Mouse (Mus musculus) neural tube, postnatal 0 days (tissue): Measurements from ENCODE around the gene Oas1g. TPM values are rescaled to one million over a fixed set of nuclear protein-coding genes. Genes with fewer than 3 reads are reported as not detected.

Source experiments
- microRNA-seq: library from miRNA; unstranded; fragments of <30 nt; microRNA quantifications from one replicate; pipeline ENCODE4, GENCODE M21; 2016
- polyA plus RNA-seq: library from polyadenylated mRNA; unstranded; fragments of >200 nt; fragmentation: Nextera tagmentation; extraction: Ambion mirVana; gene quantifications from 2 replicates; pipeline ENCODE4 v1.2.1, GENCODE M21; 2015

Oas1g gene
- 0.19 and 0.68 TPM in 2 replicates for polyA plus RNA-seq

GRCm38 (mm10) chr5:120887413-120887812, at the start of gene Oas1g:
Oas1g (minus strand) TSS chr5:120887613.

DNA sequence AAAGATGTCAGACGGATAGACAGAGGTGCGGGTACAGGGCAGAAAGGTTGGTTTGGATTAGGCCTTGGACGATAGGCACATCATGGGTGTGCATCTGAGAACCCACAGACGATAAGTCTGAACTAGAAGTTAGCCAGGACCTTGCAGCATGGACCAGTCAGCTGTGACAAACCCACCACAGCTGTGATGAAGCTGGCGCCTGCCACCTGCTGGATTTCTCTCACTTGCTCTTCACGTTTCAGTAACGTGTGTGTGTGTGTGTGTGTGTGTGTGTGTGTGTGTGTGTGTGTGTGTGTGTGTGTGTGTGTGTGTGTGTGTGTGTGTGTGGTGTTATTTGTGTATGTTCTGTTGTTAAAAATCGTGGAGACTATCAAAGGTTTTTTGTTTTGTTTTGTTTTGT, 26.8 kb upstream of the Oas1g start, which contains the start of gene Oas1d:
Gene Oas1d, plus strand, starts transcription at position 333 of the 400 bp plus-strand sequence.

GRCm38 (mm10) chr5:120906791-120907733, 19.6 kb upstream of the Oas1g start, which contains the start of gene Oas1a:
Oas1a (minus strand) TSS chr5:120907521.

DNA sequence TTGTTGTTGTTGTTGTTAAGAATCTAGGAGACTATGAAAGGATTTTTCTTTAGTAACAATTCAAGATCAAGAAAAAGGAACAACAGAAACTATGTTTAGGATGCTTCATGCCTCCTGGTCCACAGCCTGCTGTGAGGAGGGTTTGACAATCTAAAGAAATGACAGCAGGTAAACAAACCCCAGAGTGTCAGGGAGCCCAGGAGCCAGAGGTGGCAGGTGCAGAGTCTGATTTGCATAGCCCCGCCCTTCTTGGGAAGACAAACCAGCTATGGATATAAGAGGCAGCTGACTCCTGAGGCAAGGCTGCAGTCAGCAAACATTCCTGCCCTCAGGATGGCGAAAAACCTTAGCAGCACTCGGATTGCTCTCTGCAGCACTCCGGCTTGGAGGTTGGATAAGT, 26.3 kb downstream of the Oas1g start, which contains the start of gene Oas1h:
Gene Oas1h, plus strand, starts transcription at position 301 of the 400 bp plus-strand sequence.

GRCm38 (mm10) chr5:120847067-120847466, 40.3 kb downstream of the Oas1g start, which contains the start of gene Oas1f:
Oas1f (plus strand) TSS chr5:120847367.

Small RNAs within 50 kb of the gene (microRNA-seq; reads per million reads assigned to microRNA genes)
- not detected for gene Gm22907

Other genes starting within 250 kb of the Oas1g start
- 1.5 and 2.8 TPM in 2 replicates for gene Rasal1, start 238.8 kb downstream of the Oas1g start, polyA plus RNA-seq
- gene Dtx1, start 175.7 kb downstream of the Oas1g start, polyA plus RNA-seq, result 61.0 and 64.5 TPM in 2 replicates
- gene Oas2, start 137.8 kb downstream of the Oas1g start, polyA plus RNA-seq, result 0.48 and 0.66 TPM in 2 replicates
- gene Oas3, start 110.0 kb downstream of the Oas1g start, polyA plus RNA-seq, result 0.50 and 0.59 TPM in 2 replicates
- gene Oas1e, start 92.1 kb downstream of the Oas1g start, polyA plus RNA-seq, result 0.28 and 0.41 TPM in 2 replicates
- 0.42 and 0.83 TPM in 2 replicates for gene Oas1c, start 75.1 kb downstream of the Oas1g start, polyA plus RNA-seq
- gene Oas1f, start 40.2 kb downstream of the Oas1g start, polyA plus RNA-seq, result not detected in 2 replicates
- not detected in 2 replicates for gene Oas1h, start 26.2 kb downstream of the Oas1g start, polyA plus RNA-seq
- gene Oas1a, start 19.9 kb upstream of the Oas1g start, polyA plus RNA-seq, result 1.9 and 2.8 TPM in 2 replicates
- gene Oas1d, start 26.9 kb upstream of the Oas1g start, polyA plus RNA-seq, result 0.18 and 0.22 TPM in 2 replicates
- 34.4 and 41.8 TPM in 2 replicates for gene Rph3a, start 122.5 kb upstream of the Oas1g start, polyA plus RNA-seq